Mouse (Mus musculus) testis, postnatal 10 days (tissue): ENCODE measurements around the gene Gstm7.
"Not testable (repeated sequence)": the region's sequence is repeated elsewhere in the genome, so short reads cannot be mapped to it uniquely, and the experiment has no call there.

Experiments used
- DNase-seq: peaks from one replicate; pipeline ENCODE4 v3.0.0; 2021; ENCODE audit warnings: low spot score

Gene Gstm7

GRCm38 (mm10) chr3:107931670-107932069 lies at the start of gene Gstm7:
TSS of gene Gstm7 (minus strand) at chr3:107931817.
- DNase-seq, result peak; percentile 98

GRCm38 (mm10) chr3:107981261-107981660 lies 49.6 kb upstream of the Gstm7 start:
- DNase-seq, result peak; percentile 48

- DNase-seq, result peak; percentile 36
These were observed 46.1 kb upstream of the Gstm7 start for GRCm38 (mm10) chr3:107977691-107978090.

GRCm38 (mm10) chr3:107974237-107974636 lies 42.6 kb upstream of the Gstm7 start:
- DNase-seq, result no peak

GRCm38 (mm10) chr3:107972070-107972469 lies 40.5 kb upstream of the Gstm7 start:
- no peak for DNase-seq

GRCm38 (mm10) chr3:107971101-107971500 lies 39.5 kb upstream of the Gstm7 start:
- DNase-seq, result not testable (repeated sequence)

GRCm38 (mm10) chr3:107968724-107969395 lies 37.2 kb upstream of the Gstm7 start, which contains the start of gene Gstm3:
TSS of gene Gstm3 (minus strand) at chr3:107969283.
- no peak for DNase-seq

- no peak for DNase-seq
These were observed 35.0 kb upstream of the Gstm7 start for GRCm38 (mm10) chr3:107966631-107967030.

GRCm38 (mm10) chr3:107965592-107965991 lies 34.0 kb upstream of the Gstm7 start:
- no peak for DNase-seq

- no peak for DNase-seq
These were observed 33.2 kb upstream of the Gstm7 start for GRCm38 (mm10) chr3:107964656-107965308.

- no peak for DNase-seq
These were observed 32.4 kb upstream of the Gstm7 start for GRCm38 (mm10) chr3:107964026-107964425.

- DNase-seq, result not testable (repeated sequence)
These were observed 23.6 kb upstream of the Gstm7 start for GRCm38 (mm10) chr3:107955260-107955659.

GRCm38 (mm10) chr3:107953906-107954305 lies 22.3 kb upstream of the Gstm7 start:
- DNase-seq, result no peak

- DNase-seq, result peak; percentile 92
These were observed 21.7 kb upstream of the Gstm7 start for GRCm38 (mm10) chr3:107953328-107953755.

GRCm38 (mm10) chr3:107950531-107950930 lies 18.9 kb upstream of the Gstm7 start:
- DNase-seq, result no peak

GRCm38 (mm10) chr3:107949461-107949860 lies 17.8 kb upstream of the Gstm7 start:
- not testable (repeated sequence) for DNase-seq

GRCm38 (mm10) chr3:107945729-107946128 lies 14.1 kb upstream of the Gstm7 start:
- no peak for DNase-seq

- no peak for DNase-seq
These were observed 11.8 kb upstream of the Gstm7 start, which contains the start of gene Gstm6 for GRCm38 (mm10) chr3:107943239-107943990. TSS of gene Gstm6 (minus strand) at chr3:107943749.

- DNase-seq, result no peak
These were observed 9.6 kb upstream of the Gstm7 start for GRCm38 (mm10) chr3:107941261-107941660.

GRCm38 (mm10) chr3:107940524-107940923 lies 8.9 kb upstream of the Gstm7 start:
- DNase-seq, result no peak

- DNase-seq, result no peak
These were observed 8.2 kb upstream of the Gstm7 start for GRCm38 (mm10) chr3:107939830-107940229.

- DNase-seq, result peak; percentile 85
These were observed 7.8 kb upstream of the Gstm7 start for GRCm38 (mm10) chr3:107939403-107939802.

GRCm38 (mm10) chr3:107935888-107936287 lies 4.3 kb upstream of the Gstm7 start:
- DNase-seq, result no peak
